Mouse (Mus musculus) cerebellum, adult 8-10 months (tissue): ENCODE measurements around the gene Lpar5.

Experiments used
- DNase-seq: peaks from one replicate; pipeline ENCODE4 v3.0.0; 2022

Lpar5 gene

GRCm38 (mm10) chr6:125129710-125130402, 62.1 kb downstream of the Lpar5 start:
- DNase-seq: no peak

DNA sequence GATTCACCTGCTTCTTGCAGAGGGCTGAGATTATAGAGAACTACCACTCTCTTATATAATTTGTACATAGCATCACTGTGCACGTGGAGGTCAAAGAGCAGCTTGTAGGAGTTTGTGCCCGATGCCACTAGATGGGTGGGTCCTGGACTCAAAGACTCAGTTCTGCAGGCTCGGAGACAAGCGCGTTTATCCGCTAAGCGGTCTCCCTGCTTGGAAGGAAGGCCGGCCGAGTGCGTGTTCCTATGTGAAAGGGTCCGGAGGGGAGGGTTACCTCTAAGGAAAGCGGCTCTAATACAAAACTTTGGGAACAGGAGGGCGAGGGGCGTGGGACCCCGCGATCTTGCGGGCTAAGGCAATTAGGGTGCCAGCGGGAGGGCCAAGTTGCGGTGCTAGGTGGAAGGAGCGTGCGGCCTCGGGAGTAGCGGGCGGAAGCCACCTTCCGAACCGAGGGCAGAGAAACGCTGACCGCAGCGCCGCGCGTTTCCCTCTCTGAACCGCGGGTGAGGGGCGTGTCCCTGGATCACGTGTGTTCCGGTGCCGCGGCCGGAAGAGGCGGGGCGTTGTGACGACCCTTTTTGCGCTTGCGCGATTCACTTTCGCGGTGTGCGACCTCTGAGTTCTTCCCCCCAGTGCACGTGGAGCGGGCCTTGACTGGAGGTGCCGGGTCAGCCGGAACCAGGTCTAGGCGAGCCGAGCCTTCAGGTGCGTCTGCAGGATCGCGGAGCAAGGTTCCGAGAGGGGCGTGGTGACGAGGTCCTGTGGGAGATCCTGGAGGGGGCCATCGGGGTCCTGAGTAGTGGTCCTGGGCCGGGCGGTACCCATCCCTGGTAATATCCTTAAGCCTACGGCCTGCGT, 63.8 kb downstream of the Lpar5 start, which contains the start of gene Nop2:
Nop2 (plus strand) TSS at position 608 of the 855 bp plus-strand sequence.
- peak; percentile 79 for DNase-seq
